Mouse (Mus musculus) ES-E14 (cell line): Measurements from ENCODE around the gene Ush1g.

Source experiments
- HCFC1 ChIP-seq: IDR thresholded peaks from 2 replicates; pipeline ENCODE4 v1.6.1; 2012; ENCODE audit warnings: low read length, inconsistent platforms, borderline replicate concordance; ENCODE audit not compliant: insufficient read depth
- ZC3H11A ChIP-seq: IDR thresholded peaks from 2 replicates; pipeline ENCODE4 v1.6.1; 2012; ENCODE audit warnings: low read depth, mild to moderate bottlenecking, inconsistent platforms, low read length, borderline replicate concordance
- ZNF384 ChIP-seq: IDR thresholded peaks from 2 replicates; pipeline ENCODE4 v1.6.1; 2012; ENCODE audit warnings: low read depth, low read length, inconsistent platforms

GRCm38 (mm10) chr11:115295939-115296338, 25.9 kb downstream of the Ush1g start:
- no peak for TF ChIP-seq ZNF384
- TF ChIP-seq ZC3H11A = no peak
- TF ChIP-seq HCFC1 = no peak
